Mouse (Mus musculus): ENCODE measurements at regions not wholly inside any gene's neighbourhood (a gene's known extent, or its start where the extent isn't known, plus 50 kb on each side); places are given as distances from the start of the nearest gene placed in this dataset.
A peak's percentile ranks its signal among the peaks of the same experiment; 100 is the strongest.

GRCm38 (mm10) chr11:64842775-64843530, 135.9 kb upstream of the Elac2 start:
- ATAC-seq (ENCODE audit: low read depth) = peak; percentile 70
- no peaks in the 10 kb centered on the region for H3K9me3 ChIP-seq (replicated peaks; ENCODE audit: control insufficient read depth, low read length)
- H3K4me1 ChIP-seq (ENCODE audit: control insufficient read depth, low read depth, low read length) = peaks cover 37% of the 10 kb centered on the region
- peak overlapping the region; percentile 48 for H3K4me3 ChIP-seq (ENCODE audit: low read depth, low read length)
- H3K9ac ChIP-seq (ENCODE audit: low read depth, low read length) = peak overlapping the region; percentile 50
- H3K4me2 ChIP-seq (ENCODE audit: low read depth, low read length) = peak overlapping the region; percentile 39
- H3K27me3 ChIP-seq (ENCODE audit: control insufficient read depth, insufficient read depth, low read depth, low read length) = no peaks in the 10 kb centered on the region
- no peaks in the 10 kb centered on the region for H3K36me3 ChIP-seq (ENCODE audit: control insufficient read depth, insufficient read depth)
- WGBS (ENCODE audit: insufficient replicate concordance) = 66% methylated on average over 18 of the region's 18 CpGs
- H3K27ac ChIP-seq (ENCODE audit: low read length) = peak overlapping the region; percentile 93

GRCm38 (mm10) chr11:64846577-64847147, 132.2 kb upstream of the Elac2 start:
- H3K9me3 ChIP-seq (replicated peaks; ENCODE audit: control insufficient read depth, low read length) = no peaks in the 10 kb centered on the region
- H3K36me3 ChIP-seq (ENCODE audit: control insufficient read depth, insufficient read depth) = no peaks in the 10 kb centered on the region
- H3K27me3 ChIP-seq (ENCODE audit: control insufficient read depth, insufficient read depth, low read depth, low read length) = no peaks in the 10 kb centered on the region
- peaks cover 18% of the 10 kb centered on the region for H3K4me1 ChIP-seq (ENCODE audit: control insufficient read depth, low read depth, low read length)
- no peak overlapping the region for H3K4me2 ChIP-seq (ENCODE audit: low read depth, low read length)
- no peak for ATAC-seq (ENCODE audit: low read depth)
- no peak overlapping the region for H3K9ac ChIP-seq (ENCODE audit: low read depth, low read length)
- WGBS (ENCODE audit: insufficient replicate concordance) = 82% methylated on average over 7 of the region's 7 CpGs
- H3K27ac ChIP-seq (ENCODE audit: low read length) = no peak overlapping the region
- H3K4me3 ChIP-seq (ENCODE audit: low read depth, low read length) = no peak overlapping the region

GRCm38 (mm10) chr11:64859636-64860035, 119.2 kb upstream of the Elac2 start:
- Histone ChIP-seq H3K4me3 (ENCODE audit: low read depth, low read length) (no peak overlapping the region), H3K36me3 (ENCODE audit: control insufficient read depth, insufficient read depth) (no peaks in the 10 kb centered on the region), H3K4me2 (ENCODE audit: low read depth, low read length) (no peak overlapping the region), H3K27me3 (ENCODE audit: control insufficient read depth, insufficient read depth, low read depth, low read length) (no peaks in the 10 kb centered on the region), H3K9ac (ENCODE audit: low read depth, low read length) (no peak overlapping the region), H3K27ac (ENCODE audit: low read length) (no peak overlapping the region), H3K9me3 (replicated peaks; ENCODE audit: control insufficient read depth, low read length) (no peaks in the 10 kb centered on the region), H3K4me1 (ENCODE audit: control insufficient read depth, low read depth, low read length) (no peaks in the 10 kb centered on the region)
- no peak for ATAC-seq (ENCODE audit: low read depth)
- WGBS (ENCODE audit: insufficient replicate concordance) = 53% methylated on average over 3 of the region's 3 CpGs

DNA sequence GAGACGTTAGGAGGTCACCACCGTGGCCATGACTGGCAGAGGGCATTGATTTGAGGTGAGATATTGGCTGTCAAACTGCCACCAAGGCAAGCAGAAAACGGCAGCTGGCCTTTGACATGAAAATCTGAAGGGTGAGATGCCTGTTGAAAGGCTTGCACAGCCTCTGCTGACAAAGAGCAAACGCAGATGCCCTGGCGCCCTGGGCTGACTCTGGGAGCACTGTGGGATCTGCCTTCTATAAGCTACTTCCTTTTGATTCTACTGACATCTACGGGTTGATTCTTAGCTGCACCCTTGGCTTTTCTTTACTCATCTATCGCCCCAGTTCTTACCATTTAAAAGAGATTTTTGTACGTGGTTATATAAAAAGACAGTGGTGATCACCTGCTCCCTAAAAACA, 98.2 kb upstream of the Elac2 start:
- WGBS (ENCODE audit: insufficient replicate concordance) = 28% methylated on average over 8 of the region's 8 CpGs
- no peak overlapping the region for H3K27ac ChIP-seq (ENCODE audit: low read length)
- no peak overlapping the region for H3K9ac ChIP-seq (ENCODE audit: low read depth, low read length)
- H3K4me2 ChIP-seq (ENCODE audit: low read depth, low read length) = no peak overlapping the region
- no peaks in the 10 kb centered on the region for H3K36me3 ChIP-seq (ENCODE audit: control insufficient read depth, insufficient read depth)
- H3K4me1 ChIP-seq (ENCODE audit: control insufficient read depth, low read depth, low read length) = no peaks in the 10 kb centered on the region
- no peaks in the 10 kb centered on the region for H3K27me3 ChIP-seq (ENCODE audit: control insufficient read depth, insufficient read depth, low read depth, low read length)
- ATAC-seq (ENCODE audit: low read depth) = no peak
- H3K9me3 ChIP-seq (replicated peaks; ENCODE audit: control insufficient read depth, low read length) = no peaks in the 10 kb centered on the region
- H3K4me3 ChIP-seq (ENCODE audit: low read depth, low read length) = no peak overlapping the region

GRCm38 (mm10) chr11:64884518-64884917, 94.3 kb upstream of the Elac2 start:
- 34% methylated on average over 2 of the region's 2 CpGs for WGBS (ENCODE audit: insufficient replicate concordance)
- H3K4me1 ChIP-seq (ENCODE audit: control insufficient read depth, low read depth, low read length) = no peaks in the 10 kb centered on the region; the same call in 1 of the 2 replicates
- ATAC-seq (ENCODE audit: low read depth) = no peak
- no peaks in the 10 kb centered on the region for H3K27me3 ChIP-seq (ENCODE audit: control insufficient read depth, insufficient read depth, low read depth, low read length)
- no peaks in the 10 kb centered on the region for H3K36me3 ChIP-seq (ENCODE audit: control insufficient read depth, insufficient read depth)
- H3K4me3 ChIP-seq (ENCODE audit: low read depth, low read length) = no peak overlapping the region
- H3K9me3 ChIP-seq (replicated peaks; ENCODE audit: control insufficient read depth, low read length) = no peaks in the 10 kb centered on the region
- no peak overlapping the region for H3K4me2 ChIP-seq (ENCODE audit: low read depth, low read length)
- no peak overlapping the region for H3K27ac ChIP-seq (ENCODE audit: low read length)
- H3K9ac ChIP-seq (ENCODE audit: low read depth, low read length) = no peak overlapping the region

DNA sequence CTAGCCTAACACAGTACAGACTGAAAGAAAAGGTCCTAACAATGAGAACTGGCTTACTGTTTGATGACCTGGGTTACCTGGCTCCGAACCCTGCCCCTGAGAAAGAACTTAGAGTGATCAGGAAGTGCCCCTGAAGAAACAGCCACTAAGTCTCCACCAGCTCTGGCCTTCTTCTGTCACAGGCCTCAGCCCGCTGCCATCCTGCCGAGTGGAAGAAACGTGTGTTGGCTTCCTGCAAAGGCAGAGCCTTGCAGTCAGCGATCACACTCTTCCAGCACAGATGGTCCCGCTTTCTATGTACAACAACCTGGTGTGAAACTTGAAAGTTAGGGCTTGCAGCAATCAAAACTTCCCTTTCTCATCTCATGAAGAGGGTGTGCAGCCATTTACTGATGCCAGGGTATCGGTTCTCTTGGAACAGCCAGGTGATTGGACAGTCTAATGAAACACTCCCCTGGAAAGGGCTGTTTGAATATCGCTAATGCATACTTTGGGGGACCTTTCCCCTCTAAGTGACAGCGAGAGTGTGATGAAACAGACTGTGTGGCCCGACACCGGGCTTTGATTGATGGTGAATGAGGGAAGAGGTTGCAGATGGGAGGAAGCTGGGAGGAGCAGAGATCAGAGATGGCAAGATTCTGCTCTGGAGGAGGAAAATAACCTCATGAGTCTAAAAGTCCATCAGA, 89.4 kb upstream of the Elac2 start:
- H3K9me3 ChIP-seq (replicated peaks; ENCODE audit: control insufficient read depth, low read length) = no peaks in the 10 kb centered on the region
- no peak overlapping the region for H3K27ac ChIP-seq (ENCODE audit: low read length)
- no peak overlapping the region for H3K4me2 ChIP-seq (ENCODE audit: low read depth, low read length)
- H3K27me3 ChIP-seq (ENCODE audit: control insufficient read depth, insufficient read depth, low read depth, low read length) = no peaks in the 10 kb centered on the region
- ATAC-seq (ENCODE audit: low read depth) = no peak
- 49% methylated on average over 11 of the region's 11 CpGs for WGBS (ENCODE audit: insufficient replicate concordance)
- H3K4me1 ChIP-seq (ENCODE audit: control insufficient read depth, low read depth, low read length) = no peaks in the 10 kb centered on the region; the same call in 1 of the 2 replicates
- no peak overlapping the region for H3K4me3 ChIP-seq (ENCODE audit: low read depth, low read length)
- no peaks in the 10 kb centered on the region for H3K36me3 ChIP-seq (ENCODE audit: control insufficient read depth, insufficient read depth)
- H3K9ac ChIP-seq (ENCODE audit: low read depth, low read length) = no peak overlapping the region

DNA sequence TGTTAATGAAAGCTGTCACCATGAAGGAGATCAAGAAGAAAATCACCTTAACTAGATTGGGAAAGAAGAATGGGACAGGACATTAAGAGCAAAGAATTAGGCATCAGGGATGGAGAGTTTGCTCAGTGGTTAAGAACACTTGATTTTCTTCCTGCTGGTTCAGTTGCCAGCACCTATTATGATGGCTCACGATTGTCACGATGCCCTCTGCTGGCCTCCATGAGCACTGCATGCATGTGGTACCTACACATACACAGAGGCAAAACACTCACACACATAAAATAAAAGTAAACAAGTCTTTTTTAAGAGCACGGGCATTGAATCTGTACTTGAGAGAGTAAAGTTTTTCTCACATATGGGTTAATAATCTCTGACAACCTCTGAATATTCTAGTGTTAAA, 88.1 kb upstream of the Elac2 start:
- peak; percentile 63; the same call in 1 of the 2 replicates for ATAC-seq (ENCODE audit: low read depth)
- Histone ChIP-seq H3K9ac (ENCODE audit: low read depth, low read length) (no peak overlapping the region), H3K4me3 (ENCODE audit: low read depth, low read length) (no peak overlapping the region), H3K27ac (ENCODE audit: low read length) (no peak overlapping the region), H3K9me3 (replicated peaks; ENCODE audit: control insufficient read depth, low read length) (no peaks in the 10 kb centered on the region), H3K4me2 (ENCODE audit: low read depth, low read length) (no peak overlapping the region), H3K27me3 (ENCODE audit: control insufficient read depth, insufficient read depth, low read depth, low read length) (no peaks in the 10 kb centered on the region), H3K4me1 (ENCODE audit: control insufficient read depth, low read depth, low read length) (no peaks in the 10 kb centered on the region; the same call in 1 of the 2 replicates), H3K36me3 (ENCODE audit: control insufficient read depth, insufficient read depth) (no peaks in the 10 kb centered on the region)
- 19% methylated on average over 3 of the region's 3 CpGs for WGBS (ENCODE audit: insufficient replicate concordance)

DNA sequence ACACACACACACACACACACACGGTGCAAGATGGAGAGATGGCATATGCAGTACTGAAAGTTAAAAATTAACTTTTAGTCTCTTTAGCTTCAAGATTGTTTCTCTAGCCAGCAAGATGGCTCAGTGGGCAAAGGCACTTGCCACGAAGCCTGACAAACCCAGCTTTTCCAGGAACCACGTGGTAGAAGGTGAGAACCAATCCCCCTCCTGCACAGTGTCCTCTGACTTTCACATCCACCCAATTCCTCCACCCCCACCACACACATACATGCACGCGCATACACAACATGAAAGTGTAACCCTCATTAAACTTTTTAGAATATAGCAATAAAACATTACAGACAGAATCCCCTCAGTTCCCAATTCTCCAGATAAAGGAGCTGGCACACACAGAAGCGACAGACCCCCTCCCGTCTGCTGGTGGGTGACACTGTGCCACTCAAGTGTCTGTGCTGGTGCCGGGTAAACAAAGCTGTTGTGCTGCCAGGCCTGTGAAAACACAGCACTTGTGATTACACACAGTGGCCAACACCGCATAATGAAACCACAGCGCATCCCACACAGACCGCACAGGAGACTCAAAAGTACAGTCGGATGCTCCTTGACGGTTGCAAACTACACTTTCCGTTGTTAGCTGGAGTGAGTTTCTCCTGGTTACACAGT, 82.9 kb upstream of the Elac2 start:
- Histone ChIP-seq H3K4me2 (ENCODE audit: low read depth, low read length) (no peak overlapping the region), H3K27ac (ENCODE audit: low read length) (no peak overlapping the region), H3K9me3 (replicated peaks; ENCODE audit: control insufficient read depth, low read length) (no peaks in the 10 kb centered on the region), H3K4me1 (ENCODE audit: control insufficient read depth, low read depth, low read length) (no peaks in the 10 kb centered on the region), H3K9ac (ENCODE audit: low read depth, low read length) (no peak overlapping the region), H3K36me3 (ENCODE audit: control insufficient read depth, insufficient read depth) (no peaks in the 10 kb centered on the region), H3K4me3 (ENCODE audit: low read depth, low read length) (no peak overlapping the region), H3K27me3 (ENCODE audit: control insufficient read depth, insufficient read depth, low read depth, low read length) (no peaks in the 10 kb centered on the region; the same call in 1 of the 2 replicates)
- no peak for ATAC-seq (ENCODE audit: low read depth)
- WGBS (ENCODE audit: insufficient replicate concordance) = 67% methylated on average over 14 of the region's 14 CpGs

All from liver, embryonic 16.5 days (tissue).